Mouse (Mus musculus) stomach, postnatal 0 days (tissue): ENCODE results near the gene Trim28.

Source experiments
- CTCF ChIP-seq: IDR thresholded peaks from 2 replicates; pipeline ENCODE4 v1.5.1; 2016; ENCODE audit warnings: antibody characterized with exemption, low read depth, mild to moderate bottlenecking, moderate library complexity
- EP300 ChIP-seq: optimal IDR thresholded peaks from 2 replicates; pipeline ENCODE3; 2016; ENCODE audit warnings: antibody characterized with exemption

DNA sequence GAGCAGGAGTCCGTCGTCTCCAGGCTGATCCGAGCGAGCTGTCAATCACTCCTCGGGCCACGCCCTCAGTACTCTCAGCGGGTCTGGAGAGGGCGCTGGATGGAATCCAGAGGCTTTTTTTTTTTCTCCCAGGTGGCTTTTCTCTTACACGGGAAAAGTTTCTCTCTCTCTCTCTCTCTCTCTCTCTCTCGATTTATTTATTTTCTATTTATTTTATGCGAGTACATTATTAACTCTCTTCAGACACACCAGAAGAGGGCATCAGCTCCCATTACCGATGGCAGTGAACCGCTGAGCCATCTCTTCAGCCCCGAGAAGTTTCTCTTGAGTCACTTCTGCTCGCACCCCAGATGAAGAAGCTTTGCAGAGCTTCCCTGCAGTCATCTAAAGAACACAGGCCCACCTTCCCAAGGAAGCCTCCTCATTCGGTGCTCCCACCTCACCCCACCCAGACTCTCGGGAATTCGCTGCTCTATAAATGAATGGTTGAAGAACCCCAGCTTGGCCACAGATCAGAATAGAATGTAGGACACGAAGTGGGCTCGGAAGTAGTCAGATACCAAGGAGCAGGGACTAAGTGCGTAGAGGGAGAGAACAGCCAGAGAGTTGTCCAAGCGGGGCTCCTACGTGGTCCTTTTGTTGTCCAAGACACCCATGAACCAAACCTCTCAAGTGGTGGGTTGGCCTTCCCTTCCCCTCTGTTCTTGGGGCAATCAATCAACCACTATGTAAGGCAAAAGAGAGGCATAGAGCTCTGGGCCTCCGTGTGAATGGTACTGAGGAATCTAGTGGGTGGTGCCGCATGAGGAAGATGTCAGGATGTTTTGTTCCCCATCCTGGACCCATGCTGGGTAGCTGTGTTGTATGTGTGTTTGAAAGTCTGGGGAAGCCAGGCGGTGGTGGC lies 11.3 kb downstream of the Trim28 start, which contains the start of gene Zbtb45:
- TF ChIP-seq CTCF (no peak), EP300 (peak; percentile 3)
